Comparison of ENCODE assay signal across 8 mouse cellular contexts in genomic region chr15:8709578-8709977, GRCm38 (mm10). TPM values are rescaled to one million over a fixed set of nuclear protein-coding genes. Genes with fewer than 3 reads are reported as not detected.
A peak's percentile ranks its signal among the peaks of the same experiment; 100 is the strongest.
DNase-seq lines count a peak whose midpoint lies in the region; ATAC-seq lines count a peak whose summit lies in the region.

No protein-coding gene starts in this region.

- H3K9ac ChIP-seq in kidney, embryonic 15.5 days: 0 out of 2 replicates have a peak overlapping the region, but pooled peaks have one; percentile 2
- H3K9ac ChIP-seq in forebrain, embryonic 15.5 days (replicated peaks): peak overlapping the region; percentile 58
- H3K9ac ChIP-seq in limb, embryonic 11.5 days (ENCODE audit: low read length): no peak overlapping the region
- H3K9ac ChIP-seq in neural tube, embryonic 13.5 days: peak overlapping the region; percentile 72

- ATAC-seq in kidney, embryonic 15.5 days (replicated peaks; ENCODE audit: low FRiP score): peak; percentile 78; the same call in 1 of the 2 replicates
- peak; percentile 73 for ATAC-seq in forebrain, embryonic 15.5 days (replicated peaks)
- no peak for ATAC-seq in limb, embryonic 11.5 days (ENCODE audit: insufficient number of reproducible peaks, low FRiP score, low TSS enrichment, low read depth)
- ATAC-seq in neural tube, embryonic 13.5 days (ENCODE audit: low read depth): peak; percentile 55; the same call in 1 of the 2 replicates

- WGBS in kidney, embryonic 15.5 days: 2% methylated on average over 11 of the region's 11 CpGs
- 2% methylated on average over 11 of the region's 11 CpGs for WGBS in forebrain, embryonic 15.5 days
- under 1% methylated on average over 11 of the region's 11 CpGs for WGBS in limb, embryonic 11.5 days
- under 1% methylated on average over 11 of the region's 11 CpGs for WGBS in neural tube, embryonic 13.5 days

- peak overlapping the region; percentile 65 for H3K4me3 ChIP-seq in kidney, embryonic 15.5 days (replicated peaks)
- H3K4me3 ChIP-seq in forebrain, embryonic 15.5 days: peak overlapping the region; percentile 75
- peak overlapping the region; percentile 60 for H3K4me3 ChIP-seq in limb, embryonic 11.5 days (ENCODE audit: low read depth, low read length)
- peak overlapping the region; percentile 55 for H3K4me3 ChIP-seq in neural tube, embryonic 13.5 days

- no peaks in the 10 kb centered on the region for H3K9me3 ChIP-seq in kidney, embryonic 15.5 days (replicated peaks)
- no peaks in the 10 kb centered on the region for H3K9me3 ChIP-seq in forebrain, embryonic 15.5 days
- no peaks in the 10 kb centered on the region for H3K9me3 ChIP-seq in limb, embryonic 11.5 days (ENCODE audit: control insufficient read depth, low read length)
- H3K9me3 ChIP-seq in neural tube, embryonic 13.5 days: no peaks in the 10 kb centered on the region

- peaks cover 8% of the 10 kb centered on the region; the same call in 1 of the 2 replicates for H3K4me1 ChIP-seq in kidney, embryonic 15.5 days
- H3K4me1 ChIP-seq in forebrain, embryonic 15.5 days: peaks cover 24% of the 10 kb centered on the region
- peaks cover 8% of the 10 kb centered on the region; the same call in 1 of the 2 replicates for H3K4me1 ChIP-seq in limb, embryonic 11.5 days (ENCODE audit: control insufficient read depth, insufficient read depth, low read length)
- H3K4me1 ChIP-seq in neural tube, embryonic 13.5 days (replicated peaks): peaks cover 20% of the 10 kb centered on the region

- H3K27me3 ChIP-seq in kidney, embryonic 15.5 days: 0 out of 2 replicates have a peak, but pooled peaks cover 8% of the 10 kb centered on the region
- no peaks in the 10 kb centered on the region for H3K27me3 ChIP-seq in forebrain, embryonic 15.5 days
- H3K27me3 ChIP-seq in limb, embryonic 11.5 days (ENCODE audit: control insufficient read depth, insufficient read depth, low read length): no peaks in the 10 kb centered on the region
- peaks cover 22% of the 10 kb centered on the region for H3K27me3 ChIP-seq in neural tube, embryonic 13.5 days

- DNase-seq in kidney, adult 11 months: no peak
- peak; percentile 26 for DNase-seq in cerebellum, adult 11-12 months
- peak; percentile 53 for DNase-seq in limb, embryonic 11.5 days (ENCODE audit: low spot score)
- no peak for DNase-seq in gastrocnemius, postnatal 25 days
- no peak for DNase-seq in thymus, postnatal 25 days

- H3K4me2 ChIP-seq in kidney, embryonic 15.5 days: peak overlapping the region; percentile 84
- H3K4me2 ChIP-seq in forebrain, embryonic 15.5 days (replicated peaks): peak overlapping the region; percentile 97
- peak overlapping the region; percentile 66 for H3K4me2 ChIP-seq in limb, embryonic 11.5 days (ENCODE audit: low read depth, severe bottlenecking)
- peak overlapping the region; percentile 78 for H3K4me2 ChIP-seq in neural tube, embryonic 13.5 days

- no peak overlapping the region for H3K27ac ChIP-seq in kidney, embryonic 15.5 days
- 0 out of 2 replicates have a peak overlapping the region, but pooled peaks have one; percentile 27 for H3K27ac ChIP-seq in forebrain, embryonic 15.5 days (replicated peaks)
- no peak overlapping the region for H3K27ac ChIP-seq in limb, embryonic 11.5 days (replicated peaks; ENCODE audit: low read depth, low read length)
- 0 out of 2 replicates have a peak overlapping the region, but pooled peaks have one; percentile 23 for H3K27ac ChIP-seq in neural tube, embryonic 13.5 days (replicated peaks)

- H3K36me3 ChIP-seq in kidney, embryonic 15.5 days: no peaks in the 10 kb centered on the region
- H3K36me3 ChIP-seq in forebrain, embryonic 15.5 days: no peaks in the 10 kb centered on the region
- H3K36me3 ChIP-seq in limb, embryonic 11.5 days (ENCODE audit: control insufficient read depth, insufficient read depth, low read length): no peaks in the 10 kb centered on the region; the same call in 1 of the 2 replicates
- H3K36me3 ChIP-seq in neural tube, embryonic 13.5 days: no peaks in the 10 kb centered on the region

RNA-seq across cellular contexts. Expression of gene Slc1a3, which starts 1.0 kb away (rescaled TPM):
- polyA plus RNA-seq in kidney, embryonic 15.5 days (2015; fragmentation: Nextera tagmentation; extraction: Ambion mirVana): 16.6 and 17.8 TPM in 2 replicates
- polyA plus RNA-seq in forebrain, embryonic 15.5 days (2015; fragmentation: Nextera tagmentation; extraction: Ambion mirVana): 116 and 123 TPM in 2 replicates
- 24.9 and 26.3 TPM in 2 replicates for polyA plus RNA-seq in limb, embryonic 11.5 days (2014; fragmentation: Nextera tagmentation; extraction: Ambion mirVana)
- polyA plus RNA-seq in neural tube, embryonic 13.5 days (2015; fragmentation: Nextera tagmentation; extraction: Ambion mirVana): 155 and 156 TPM in 2 replicates
- 1 to 10 TPM; 1.4 to 6.4 TPM for total RNA-seq in gastrocnemius, postnatal 25 days (2021)

Comparison
In these comparisons a context has a peak if more than half of its experiments do, and no peak if none do; other contexts are left out.
1. H3K27ac ChIP-seq: peak in forebrain, embryonic 15.5 days (single experiment) and neural tube, embryonic 13.5 days (single experiment); none in kidney, embryonic 15.5 days (single experiment) and limb, embryonic 11.5 days (single experiment).
2. DNase-seq: peak in cerebellum, adult 11-12 months (single experiment) and limb, embryonic 11.5 days (single experiment); none in kidney, adult 11 months (single experiment), gastrocnemius, postnatal 25 days (single experiment) and thymus, postnatal 25 days (single experiment).
3. Peak in every context shown above with its lines, with median percentiles within 50 percentile points of each other: H3K4me2 ChIP-seq and H3K4me3 ChIP-seq.